Comparison of ENCODE assay signal across 9 mouse cellular contexts in the genomic region with DNA sequence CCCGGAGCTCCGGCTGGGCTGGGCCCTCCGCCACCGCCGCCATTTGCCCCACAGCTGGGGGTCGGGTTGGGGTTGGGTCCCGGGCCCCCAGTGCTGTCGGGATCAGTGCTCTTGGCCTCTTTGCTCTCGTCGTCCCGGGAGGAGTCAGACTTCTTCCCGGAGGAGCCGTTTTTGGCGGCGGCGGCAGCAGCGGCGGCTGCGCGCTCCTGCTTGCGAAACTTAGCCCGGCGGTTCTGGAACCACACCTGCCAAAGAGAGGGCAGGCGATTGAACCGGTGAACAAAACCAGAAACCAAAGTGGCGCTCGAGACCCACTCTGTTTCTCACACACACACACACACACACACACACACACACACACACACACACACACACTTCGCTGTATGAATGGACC. TPM values are rescaled to one million over a fixed set of nuclear protein-coding genes. Genes with fewer than 3 reads are reported as not detected.
DNase-seq lines count a peak whose midpoint lies in the region; ATAC-seq lines count a peak whose summit lies in the region.
"Had no signal": no experiment of that assay in that cellular context is flagged by ENCODE, and none has a peak within 500 bp of the region (broad histone marks: within the 10 kb centered on the region; RNA-seq: fewer than 3 reads in every experiment).

No protein-coding gene starts in this region.

- peak overlapping the region; percentile 76 for H3K4me3 ChIP-seq in megakaryocyte, embryonic 14.5 days (replicated peaks)
- H3K4me3 ChIP-seq in forebrain, embryonic 11.5 days (ENCODE audit: low read depth, low read length) = peak overlapping the region; percentile 36
- H3K4me3 ChIP-seq in kidney, embryonic 14.5 days (ENCODE audit: low read length) = peak overlapping the region; percentile 35
- H3K4me3 ChIP-seq in midbrain, embryonic 13.5 days (replicated peaks) = peak overlapping the region; percentile 23

- H3K27ac ChIP-seq in forebrain, embryonic 11.5 days (ENCODE audit: low read depth, low read length) = no peak overlapping the region
- no peak overlapping the region for H3K27ac ChIP-seq in kidney, embryonic 14.5 days (ENCODE audit: low read depth, low read length)
- no peak overlapping the region for H3K27ac ChIP-seq in midbrain, embryonic 13.5 days

- peaks cover 94% of the 10 kb centered on the region for H3K27me3 ChIP-seq in megakaryocyte, embryonic 14.5 days (replicated peaks)
- H3K27me3 ChIP-seq in forebrain, embryonic 11.5 days (ENCODE audit: control insufficient read depth, insufficient read depth, low read length) = peaks cover 78% of the 10 kb centered on the region
- H3K27me3 ChIP-seq in kidney, embryonic 14.5 days (ENCODE audit: control insufficient read depth, insufficient read depth, low read length) = peaks cover 89% of the 10 kb centered on the region
- H3K27me3 ChIP-seq in midbrain, embryonic 13.5 days = peaks cover 98% of the 10 kb centered on the region

- peaks cover 27% of the 10 kb centered on the region for H3K4me1 ChIP-seq in megakaryocyte, embryonic 14.5 days
- H3K4me1 ChIP-seq in forebrain, embryonic 11.5 days (replicated peaks; ENCODE audit: control insufficient read depth, insufficient read depth, low read length) = peaks cover 9% of the 10 kb centered on the region; the same call in 1 of the 2 replicates
- H3K4me1 ChIP-seq in kidney, embryonic 14.5 days (ENCODE audit: control insufficient read depth, insufficient read depth, low read length) = peaks cover 5% of the 10 kb centered on the region; the same call in 1 of the 2 replicates
- peaks cover 6% of the 10 kb centered on the region for H3K4me1 ChIP-seq in midbrain, embryonic 13.5 days (replicated peaks)

- peak overlapping the region; percentile 43 for H3K9ac ChIP-seq in forebrain, embryonic 11.5 days (ENCODE audit: low read length)
- H3K9ac ChIP-seq in kidney, embryonic 14.5 days (ENCODE audit: low read depth, low read length) = 0 out of 2 replicates have a peak overlapping the region, but pooled peaks have one; percentile 18
- no peak overlapping the region for H3K9ac ChIP-seq in midbrain, embryonic 13.5 days (replicated peaks)

- DNase-seq in forebrain, embryonic 11.5 days (ENCODE audit: low spot score) = peak; percentile 72
- DNase-seq in thymus, postnatal 36 days = no peak
- no peak for DNase-seq in frontal cortex, adult 2 months (ENCODE audit: extremely low spot score in 1 of 2, low spot score in 1 of 2)
- DNase-seq in frontal cortex, postnatal 36 days (ENCODE audit: low spot score in 2 of 2) = no peak

- no peaks in the 10 kb centered on the region for H3K36me3 ChIP-seq in megakaryocyte, embryonic 14.5 days (replicated peaks; ENCODE audit: low read length)
- H3K36me3 ChIP-seq in forebrain, embryonic 11.5 days (ENCODE audit: control insufficient read depth, insufficient read depth, low read length) = no peaks in the 10 kb centered on the region
- no peaks in the 10 kb centered on the region for H3K36me3 ChIP-seq in kidney, embryonic 14.5 days (ENCODE audit: control insufficient read depth, insufficient read depth, low read length)
- no peaks in the 10 kb centered on the region for H3K36me3 ChIP-seq in midbrain, embryonic 13.5 days

- no peak for ATAC-seq in megakaryocyte, adult 5-6 weeks (ENCODE audit: poor library complexity, severe bottlenecking)
- ATAC-seq in forebrain, embryonic 11.5 days (replicated peaks; ENCODE audit: low FRiP score) = 0 out of 2 replicates have a peak, but pooled peaks have one; percentile 4
- ATAC-seq in kidney, embryonic 14.5 days (ENCODE audit: low FRiP score, low TSS enrichment) = no peak
- no peak for ATAC-seq in midbrain, embryonic 13.5 days

- peaks cover 5% of the 10 kb centered on the region for H3K9me3 ChIP-seq in megakaryocyte, embryonic 14.5 days
- no peaks in the 10 kb centered on the region for H3K9me3 ChIP-seq in forebrain, embryonic 11.5 days (ENCODE audit: control insufficient read depth, low read length)
- H3K9me3 ChIP-seq in kidney, embryonic 14.5 days (ENCODE audit: control insufficient read depth, low read length) = no peaks in the 10 kb centered on the region
- no peaks in the 10 kb centered on the region for H3K9me3 ChIP-seq in midbrain, embryonic 13.5 days

- peak overlapping the region; percentile 73 for H3K4me2 ChIP-seq in forebrain, embryonic 11.5 days (ENCODE audit: low read depth, low read length, severe bottlenecking)
- H3K4me2 ChIP-seq in kidney, embryonic 14.5 days (replicated peaks; ENCODE audit: low read depth, low read length) = peak overlapping the region; percentile 40
- H3K4me2 ChIP-seq in midbrain, embryonic 13.5 days (replicated peaks) = peak overlapping the region; percentile 48

- WGBS in forebrain, embryonic 11.5 days = 2% methylated on average over 23 of the region's 28 CpGs
- 1% methylated on average over 28 of the region's 28 CpGs for WGBS in kidney, embryonic 14.5 days
- under 1% methylated on average over 28 of the region's 28 CpGs for WGBS in midbrain, embryonic 13.5 days

RNA-seq across cellular contexts. Expression of a gene that starts 2.7 kb away (rescaled TPM):
- 0.02 TPM in 1 of 2 replicates, not detected in the other for polyA plus RNA-seq in megakaryocyte, embryonic 14.5 days (2012; ENCODE audit: insufficient read depth, low replicate concordance)
- total RNA-seq in megakaryocyte, adult 5-6 weeks (2015) = not detected in 2 replicates
- total RNA-seq in megakaryocyte, adult 5-6 weeks (2017) = not detected in 2 replicates
- 0.08 TPM in 1 of 2 replicates, not detected in the other for polyA plus RNA-seq in forebrain, embryonic 11.5 days (2014; fragmentation: Nextera tagmentation; extraction: Ambion mirVana)
- not detected in 2 replicates for polyA plus RNA-seq in kidney, embryonic 14.5 days (2014; fragmentation: Nextera tagmentation; extraction: Ambion mirVana)
- polyA plus RNA-seq in midbrain, embryonic 13.5 days (2015; fragmentation: Nextera tagmentation; extraction: Ambion mirVana) = 1.1 and 2.0 TPM in 2 replicates
- polyA plus RNA-seq in frontal cortex, adult 2 months (2012; rRNA removed) = 0.02 TPM in 1 of 2 replicates, not detected in the other
- total RNA-seq: hematopoietic stem cell, adult 5-6 weeks had no signal

Comparison
In these comparisons a context has a peak if more than half of its experiments do, and no peak if none do; other contexts are left out.
1. H3K4me3 ChIP-seq: peak in every context shown above with its lines; median percentile 76 in megakaryocyte, embryonic 14.5 days; 36 in forebrain, embryonic 11.5 days; 35 in kidney, embryonic 14.5 days; 23 in midbrain, embryonic 13.5 days.